Mouse (Mus musculus) small intestine, adult 2 months (tissue): ENCODE measurements around the gene Ube2b.

Experiments
- CTCF ChIP-seq: fragments of 200-500 bp; IDR thresholded peaks from 2 replicates; pipeline ENCODE4 v1.5.1; 2012; ENCODE audit warnings: low read depth, mild to moderate bottlenecking, control low read depth, inconsistent platforms, low read length, moderate library complexity, mixed read lengths; ENCODE audit not compliant: insufficient replicate concordance, insufficient read length; ENCODE audit errors: extremely low read depth
- POLR2A ChIP-seq: fragments of 200-500 bp; IDR thresholded peaks from 2 replicates; pipeline ENCODE4 v1.6.1; 2012; ENCODE audit warnings: low read depth, mild to moderate bottlenecking, control low read depth, inconsistent platforms, low read length, moderate library complexity

GRCm38 (mm10) chr11:51938817-51939589, 61.6 kb downstream of the Ube2b start:
- TF ChIP-seq CTCF (no peak), POLR2A (no peak)
